Comparison of ENCODE assay signal across 8 mouse cellular contexts in genomic region chr2:167799629-167800387, GRCm38 (mm10).
DNase-seq lines count a peak whose midpoint lies in the region; ATAC-seq and TF ChIP-seq lines count a peak whose summit lies in the region.

No protein-coding gene starts in this region.

- H3K4me2 ChIP-seq in hindbrain, embryonic 12.5 days (replicated peaks): no peak overlapping the region
- no peak overlapping the region for H3K4me2 ChIP-seq in heart, embryonic 13.5 days
- no peak overlapping the region for H3K4me2 ChIP-seq in liver, embryonic 11.5 days

- TF ChIP-seq CTCF in small intestine, adult 2 months (IDR thresholded peaks at IDR 0.05; ENCODE audit: extremely low read depth, insufficient read length, insufficient replicate concordance, low read depth, low read length): no peak; the same call in 1 of the 2 replicates

- 90% methylated on average over 5 of the region's 5 CpGs for WGBS in hindbrain, embryonic 10.5 days
- 93% methylated on average over 5 of the region's 5 CpGs for WGBS in hindbrain, embryonic 12.5 days
- WGBS in heart, embryonic 13.5 days: 85% methylated on average over 5 of the region's 5 CpGs
- WGBS in liver, embryonic 11.5 days: 80% methylated on average over 5 of the region's 5 CpGs
- 55% methylated on average over 5 of the region's 5 CpGs for WGBS in small intestine, adult 2 months

- no peaks in the 10 kb centered on the region for H3K36me3 ChIP-seq in hindbrain, embryonic 10.5 days
- H3K36me3 ChIP-seq in hindbrain, embryonic 12.5 days: no peaks in the 10 kb centered on the region
- no peaks in the 10 kb centered on the region for H3K36me3 ChIP-seq in heart, embryonic 13.5 days
- H3K36me3 ChIP-seq in liver, embryonic 11.5 days (ENCODE audit: control insufficient read depth, insufficient read depth, low read length): no peaks in the 10 kb centered on the region
- H3K36me3 ChIP-seq in small intestine, adult 2 months (ENCODE audit: control insufficient read depth, insufficient read depth, low read length): no peaks in the 10 kb centered on the region

- H3K9me3 ChIP-seq in hindbrain, embryonic 10.5 days: no peaks in the 10 kb centered on the region
- no peaks in the 10 kb centered on the region for H3K9me3 ChIP-seq in hindbrain, embryonic 12.5 days (replicated peaks)
- H3K9me3 ChIP-seq in heart, embryonic 13.5 days: no peaks in the 10 kb centered on the region
- H3K9me3 ChIP-seq in liver, embryonic 11.5 days (ENCODE audit: control insufficient read depth, low read length): no peaks in the 10 kb centered on the region

- peaks cover 19% of the 10 kb centered on the region for H3K4me1 ChIP-seq in hindbrain, embryonic 10.5 days (replicated peaks)
- no peaks in the 10 kb centered on the region for H3K4me1 ChIP-seq in hindbrain, embryonic 12.5 days
- H3K4me1 ChIP-seq in heart, embryonic 13.5 days: peaks cover 31% of the 10 kb centered on the region
- H3K4me1 ChIP-seq in liver, embryonic 11.5 days (replicated peaks; ENCODE audit: control insufficient read depth, insufficient read depth, low read length): peaks cover 23% of the 10 kb centered on the region
- H3K4me1 ChIP-seq in small intestine, adult 2 months (ENCODE audit: control insufficient read depth, insufficient read depth, insufficient read length, low read length): peaks cover 27% of the 10 kb centered on the region

- H3K4me3 ChIP-seq in hindbrain, embryonic 10.5 days: no peak overlapping the region
- H3K4me3 ChIP-seq in hindbrain, embryonic 12.5 days: no peak overlapping the region
- H3K4me3 ChIP-seq in heart, embryonic 13.5 days: no peak overlapping the region
- H3K4me3 ChIP-seq in liver, embryonic 11.5 days (ENCODE audit: low read depth, low read length): no peak overlapping the region
- H3K4me3 ChIP-seq in small intestine, adult 2 months (ENCODE audit: low read depth, low read length): no peak overlapping the region

- intact Hi-C loops in gastrocnemius, postnatal 14 days (cut with DNase I; ENCODE audit: low total_unique reads): no loop called here

- no peak for ATAC-seq in hindbrain, embryonic 12.5 days (ENCODE audit: low FRiP score)
- no peak for ATAC-seq in heart, embryonic 13.5 days (ENCODE audit: extremely low read depth, insufficient number of reproducible peaks, low FRiP score, low TSS enrichment)
- peak; percentile 74; the same call in 1 of the 2 replicates for ATAC-seq in liver, embryonic 11.5 days (replicated peaks; ENCODE audit: low FRiP score)

- no peak overlapping the region for H3K9ac ChIP-seq in hindbrain, embryonic 12.5 days
- no peak overlapping the region for H3K9ac ChIP-seq in heart, embryonic 13.5 days
- H3K9ac ChIP-seq in liver, embryonic 11.5 days (ENCODE audit: low read depth, low read length): no peak overlapping the region

- no peak for TF ChIP-seq POLR2A in small intestine, adult 2 months (IDR thresholded peaks at IDR 0.05; ENCODE audit: low read depth, low read length)

- no peak for DNase-seq in hindbrain, embryonic 10.5 days (ENCODE audit: low spot score)
- DNase-seq in MEL-GATA-1-ER (ENCODE audit: extremely low read depth, low read depth): peak; percentile 77
- DNase-seq in liver, embryonic 11.5 days (ENCODE audit: low spot score): no peak
- no peak for DNase-seq in gastrocnemius, postnatal 14 days
- no peak for DNase-seq in thymus, adult 18-20 months

- H3K27me3 ChIP-seq in hindbrain, embryonic 10.5 days (ENCODE audit: insufficient read depth, poor library complexity, severe bottlenecking): no peaks in the 10 kb centered on the region
- H3K27me3 ChIP-seq in hindbrain, embryonic 12.5 days: no peaks in the 10 kb centered on the region
- no peaks in the 10 kb centered on the region for H3K27me3 ChIP-seq in heart, embryonic 13.5 days (replicated peaks)
- H3K27me3 ChIP-seq in liver, embryonic 11.5 days (replicated peaks; ENCODE audit: control insufficient read depth, insufficient read depth, low read length): no peaks in the 10 kb centered on the region; the same call in 1 of the 2 replicates
- no peaks in the 10 kb centered on the region for H3K27me3 ChIP-seq in small intestine, adult 2 months (ENCODE audit: control insufficient read depth, insufficient read depth, low read length)

- H3K27ac ChIP-seq in hindbrain, embryonic 10.5 days: peak overlapping the region; percentile 57; the same call in 1 of the 2 replicates
- no peak overlapping the region for H3K27ac ChIP-seq in hindbrain, embryonic 12.5 days
- H3K27ac ChIP-seq in heart, embryonic 13.5 days (replicated peaks): peak overlapping the region; percentile 95
- 0 out of 2 replicates have a peak overlapping the region, but pooled peaks have one; percentile 21 for H3K27ac ChIP-seq in liver, embryonic 11.5 days (ENCODE audit: low read depth, low read length)
- H3K27ac ChIP-seq in small intestine, adult 2 months (ENCODE audit: insufficient read depth, low read depth, low read length): peak overlapping the region; percentile 96
